Mouse (Mus musculus) embryonic stem cell, embryonic (primary cell): ENCODE measurements around the gene Rpap1.

Experiments used
- CTCF ChIA-PET, 4 experiments: fragments of 300-600 bp in 2 of 4; fragments of 350-600 bp in 2 of 4; sonication (Branson Sonifier 250); formaldehyde crosslinking; loops; one replicate each; lab custom pipeline; 2022; ENCODE audit warnings: inconsistent platforms in 2 of 4; lab: Charles Lee
- POLR2A ChIA-PET, 4 experiments: fragments of 300-600 bp in 2 of 4; fragments of 350-600 bp in 2 of 4; sonication (Branson Sonifier 250); formaldehyde crosslinking; loops; one replicate each; lab custom pipeline; 2022; ENCODE audit warnings: antibody characterized with exemption in 4 of 4, inconsistent platforms in 1 of 4; lab: Charles Lee

The Rpap1 gene

DNA sequence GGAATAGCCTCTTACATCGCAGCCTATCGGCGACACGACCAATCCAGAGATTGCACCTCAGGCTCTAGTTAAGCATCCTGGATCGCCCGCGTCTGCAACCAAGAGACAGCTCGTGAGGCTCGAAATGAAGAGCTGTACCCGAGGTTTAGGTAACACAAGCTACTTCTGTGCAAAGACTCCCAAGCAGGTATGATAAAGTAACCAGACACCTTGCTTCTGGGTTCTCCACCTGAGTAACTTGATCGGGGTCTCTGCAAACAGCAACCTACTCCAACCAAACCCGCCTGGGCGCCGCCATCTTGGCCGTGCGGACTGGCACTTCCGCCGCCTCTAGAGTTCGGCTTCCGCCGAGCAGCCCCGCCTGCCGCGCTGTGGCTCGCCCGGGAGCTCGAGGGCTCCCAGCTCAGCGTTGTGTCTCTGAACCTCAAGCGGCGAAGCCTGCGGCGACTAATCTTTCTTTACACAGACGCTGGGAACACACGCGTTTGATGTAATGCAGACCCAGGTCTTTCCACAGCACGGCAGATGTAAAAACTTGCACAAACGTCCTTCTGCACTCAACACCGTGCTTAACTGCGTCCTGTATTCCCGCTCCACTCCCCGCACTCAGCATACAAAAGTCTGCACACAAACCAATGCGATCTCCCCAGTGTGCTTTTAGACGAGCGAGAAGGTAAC lies at the start of gene Rpap1:
Gene Rpap1 (minus strand): TSS at position 332 of the 678 bp plus-strand sequence.
- ChIA-PET CTCF (interaction anchor here (0.5 to 1.3 kb wide), 10 partner anchors 10 to 461 kb away, joined by 3 to 6 read pairs (median 3); partner anchors contain the start of gene Tyro3 (in 1 of the 4)), POLR2A (interaction anchor here (0.6 to 3.2 kb wide), 67 partner anchors 9 to 381 kb away, joined by 3 to 49 read pairs (median 4); partner anchors contain the start of genes Mga (in 3 of the 4), Ino80 (in 1 of the 4), Ltk (in 1 of the 4) and Mapkbp1 (in 1 of the 4))

DNA sequence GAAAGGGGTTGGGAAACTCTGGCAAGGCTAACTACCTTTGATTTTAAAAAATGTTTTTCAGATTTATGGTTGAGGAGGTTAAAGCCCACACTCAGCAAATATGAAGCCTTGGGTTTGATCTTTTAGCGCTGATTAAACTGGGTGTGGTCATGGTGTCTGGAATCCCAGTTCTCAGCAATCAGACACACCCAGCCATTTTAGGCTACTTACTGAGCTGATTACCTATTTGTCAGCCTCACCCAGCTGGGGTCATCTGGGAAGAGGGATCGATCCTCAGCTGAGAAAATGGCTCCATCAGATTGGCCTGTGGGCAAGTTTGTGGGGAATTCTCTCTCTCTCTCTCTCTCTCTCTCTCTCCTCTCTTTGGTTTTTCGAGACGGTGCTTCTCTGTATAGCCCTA lies 46.9 kb upstream of the Rpap1 start:
- CTCF ChIA-PET = interaction anchor here in 2 of 4 experiments (0.6 to 1.0 kb wide), 3 partner anchors 13 to 251 kb away, joined by 3 read pairs; no protein-coding TSS in a partner anchor
- POLR2A ChIA-PET = interaction anchor here in 3 of 4 experiments (0.5 to 2.4 kb wide), 14 partner anchors 15 to 62 kb away, joined by 3 to 8 read pairs (median 4); partner anchors contain the start of gene Mga (in 1 of the 3)

DNA sequence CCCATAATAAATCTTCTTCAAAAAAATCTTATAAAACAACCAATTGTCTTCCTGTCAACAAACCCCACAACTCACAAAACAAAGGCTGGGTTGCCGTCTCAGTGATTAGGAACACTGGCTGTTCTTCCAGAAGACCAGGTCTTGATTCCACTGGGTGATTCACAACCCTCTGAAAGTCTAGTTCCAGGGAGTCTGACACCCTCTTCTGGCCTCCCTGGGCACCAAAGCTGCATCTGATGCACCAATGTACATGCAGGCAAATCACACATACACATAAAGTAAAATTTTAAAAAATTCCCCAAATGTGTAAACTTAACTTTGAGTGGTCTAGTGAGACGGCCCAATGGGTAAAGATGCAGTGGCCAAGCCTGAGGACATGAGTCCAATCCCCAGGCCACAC lies 43.2 kb upstream of the Rpap1 start:
- CTCF ChIA-PET = no interaction called here
- POLR2A ChIA-PET = interaction anchor here in 1 of 4 experiments (0.7 to 1.2 kb wide), 2 partner anchors 30 to 39 kb away, joined by 3 to 4 read pairs; no protein-coding TSS in a partner anchor

DNA sequence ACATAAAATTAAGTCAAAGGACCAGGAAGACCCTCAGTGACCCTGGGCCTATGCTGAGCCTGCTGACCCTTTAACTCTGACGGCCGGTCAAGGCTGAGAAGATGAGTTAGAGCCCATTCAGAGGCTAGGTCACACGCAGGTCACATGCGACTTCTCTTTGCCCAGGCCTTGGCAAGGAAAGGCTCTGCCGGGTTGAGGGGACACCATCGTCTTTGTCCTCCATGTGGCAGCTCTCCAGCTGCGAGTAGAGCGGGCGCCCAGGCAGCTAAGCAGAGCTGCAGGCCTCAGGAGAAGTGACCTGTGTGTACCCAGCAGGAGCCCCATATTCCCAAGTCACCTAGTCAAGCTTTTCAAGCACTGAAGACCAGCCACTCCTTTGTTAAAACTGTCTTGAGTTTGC lies 33.8 kb upstream of the Rpap1 start:
- ChIA-PET CTCF (interaction anchor here in 1 of 4 experiments (0.6 to 0.7 kb wide), 2 partner anchors 13 to 16 kb away, joined by 3 to 4 read pairs; no protein-coding TSS in a partner anchor), POLR2A (interaction anchor here in 3 of 4 experiments (0.6 to 1.3 kb wide), 4 partner anchors 11 to 36 kb away, joined by 3 to 4 read pairs (median 3); no protein-coding TSS in a partner anchor)

DNA sequence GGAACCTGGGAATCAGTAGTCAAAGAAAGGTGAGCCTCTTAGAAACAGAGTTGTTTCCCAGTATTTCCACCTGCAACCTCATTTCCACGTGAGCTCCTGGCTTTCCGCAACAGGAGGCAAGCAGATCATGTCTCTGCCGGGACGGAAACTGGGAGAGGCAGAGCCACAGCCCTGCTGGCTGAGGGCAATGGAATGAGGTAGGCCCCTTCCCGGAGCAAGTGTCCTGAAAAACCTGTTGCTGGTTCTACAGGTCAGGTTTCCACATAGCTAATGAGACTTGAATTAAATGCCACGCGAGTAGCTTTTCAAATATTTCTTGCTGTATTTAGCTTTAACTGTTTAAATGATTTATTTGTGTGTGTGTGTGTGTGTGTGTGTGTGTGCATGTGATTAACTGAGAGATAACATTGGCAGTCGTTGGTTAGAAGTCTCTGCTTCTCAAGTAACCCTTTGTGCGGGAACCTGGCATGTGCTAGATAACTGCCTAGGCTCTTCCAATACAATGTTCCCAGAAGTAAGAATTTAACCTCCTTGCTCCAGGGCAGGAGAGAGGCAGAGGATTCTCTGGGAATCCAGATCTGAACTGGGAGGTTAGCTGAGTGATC lies 31.4 kb upstream of the Rpap1 start:
- CTCF ChIA-PET = interaction anchor here in 2 of 4 experiments (0.7 to 0.8 kb wide), 2 partner anchors 27 to 39 kb away, joined by 3 read pairs; no protein-coding TSS in a partner anchor
- POLR2A ChIA-PET = interaction anchor here (0.6 to 3.4 kb wide), 33 partner anchors 9 to 154 kb away, joined by 3 to 26 read pairs (median 4); partner anchors contain the start of genes Mapkbp1 (in 1 of the 4) and Tyro3 (in 1 of the 4)

DNA sequence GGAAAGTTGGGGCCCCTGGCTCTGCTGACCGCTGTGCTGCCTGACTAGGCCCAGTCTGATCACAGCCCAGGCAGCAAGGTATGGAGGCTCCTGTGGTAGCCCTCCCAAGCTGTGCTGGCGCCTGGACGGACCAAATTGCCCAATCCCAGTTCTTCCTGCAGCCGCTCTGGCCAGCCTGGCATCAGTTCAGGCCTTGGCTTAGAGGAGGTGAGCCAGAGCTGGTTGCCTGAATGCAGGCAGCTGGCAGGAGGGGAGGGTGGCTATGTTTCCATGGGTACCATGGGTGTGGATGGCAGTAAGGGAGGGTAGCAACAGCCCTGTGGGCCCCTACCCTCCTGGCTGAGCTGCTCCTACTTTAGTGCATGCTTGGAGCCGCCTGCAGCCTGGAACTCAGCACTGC lies 29.7 kb upstream of the Rpap1 start:
- CTCF ChIA-PET = interaction anchor here in 1 of 4 experiments (1.4 kb wide), 1 partner anchor 19 kb away, joined by 3 read pairs; no protein-coding TSS in a partner anchor
- POLR2A ChIA-PET = interaction anchor here in 2 of 4 experiments (0.7 to 3.4 kb wide), 14 partner anchors 8 to 109 kb away, joined by 3 to 26 read pairs (median 5); no protein-coding TSS in a partner anchor

DNA sequence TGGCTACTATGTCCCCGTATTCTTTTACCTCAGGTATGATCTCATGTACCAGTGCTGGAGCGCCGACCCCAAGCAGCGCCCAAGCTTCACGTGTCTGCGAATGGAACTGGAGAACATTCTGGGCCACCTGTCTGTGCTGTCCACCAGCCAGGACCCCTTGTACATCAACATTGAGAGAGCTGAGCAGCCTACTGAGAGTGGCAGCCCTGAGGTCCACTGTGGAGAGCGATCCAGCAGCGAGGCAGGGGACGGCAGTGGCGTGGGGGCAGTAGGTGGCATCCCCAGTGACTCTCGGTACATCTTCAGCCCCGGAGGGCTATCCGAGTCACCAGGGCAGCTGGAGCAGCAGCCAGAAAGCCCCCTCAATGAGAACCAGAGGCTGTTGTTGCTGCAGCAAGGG lies 29.3 kb upstream of the Rpap1 start:
- CTCF ChIA-PET = interaction anchor here in 1 of 4 experiments (0.7 kb wide), 1 partner anchor 26 kb away, joined by 3 read pairs; no protein-coding TSS in a partner anchor
- POLR2A ChIA-PET = interaction anchor here in 2 of 4 experiments (0.6 to 3.4 kb wide), 10 partner anchors 11 to 578 kb away, joined by 3 to 26 read pairs (median 6); no protein-coding TSS in a partner anchor

DNA sequence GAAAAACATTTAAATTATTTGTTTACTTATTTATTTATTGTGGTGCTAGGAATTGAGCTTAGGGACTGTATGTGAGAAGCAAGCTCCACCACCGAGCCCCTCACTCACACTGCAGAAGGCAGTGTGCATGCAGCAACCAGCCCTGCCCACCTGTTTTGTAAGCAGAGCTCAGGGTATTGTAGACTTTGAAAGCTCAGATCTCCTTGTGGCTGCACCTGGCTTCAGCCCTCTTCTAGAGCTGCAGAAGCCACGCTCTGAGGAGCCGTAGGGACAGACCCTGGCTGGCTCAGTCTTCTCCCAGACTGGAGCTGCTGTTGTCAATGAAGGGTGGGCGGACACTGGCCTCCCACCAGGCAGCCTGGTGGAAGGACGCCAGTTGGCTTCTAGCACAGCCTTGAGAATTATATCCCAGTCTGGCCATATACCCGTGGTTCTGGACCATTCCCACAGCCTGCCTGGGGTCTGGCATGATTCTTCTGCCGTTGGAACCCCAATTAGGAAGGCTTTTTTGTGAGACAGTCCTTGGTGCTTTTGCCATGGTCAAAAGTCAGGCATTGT lies 27.1 kb upstream of the Rpap1 start:
- POLR2A ChIA-PET = interaction anchor here in 3 of 4 experiments (0.6 to 8.4 kb wide), 15 partner anchors 11 to 78 kb away, joined by 3 to 63 read pairs (median 3); partner anchors contain the start of genes Ltk (in 1 of the 3), Rpap1 (in 1 of the 3) and Tyro3 (in 1 of the 3)
- CTCF ChIA-PET = interaction anchor here in 3 of 4 experiments (0.6 to 1.7 kb wide), 5 partner anchors 12 to 1667 kb away, joined by 3 to 4 read pairs (median 3); no protein-coding TSS in a partner anchor

DNA sequence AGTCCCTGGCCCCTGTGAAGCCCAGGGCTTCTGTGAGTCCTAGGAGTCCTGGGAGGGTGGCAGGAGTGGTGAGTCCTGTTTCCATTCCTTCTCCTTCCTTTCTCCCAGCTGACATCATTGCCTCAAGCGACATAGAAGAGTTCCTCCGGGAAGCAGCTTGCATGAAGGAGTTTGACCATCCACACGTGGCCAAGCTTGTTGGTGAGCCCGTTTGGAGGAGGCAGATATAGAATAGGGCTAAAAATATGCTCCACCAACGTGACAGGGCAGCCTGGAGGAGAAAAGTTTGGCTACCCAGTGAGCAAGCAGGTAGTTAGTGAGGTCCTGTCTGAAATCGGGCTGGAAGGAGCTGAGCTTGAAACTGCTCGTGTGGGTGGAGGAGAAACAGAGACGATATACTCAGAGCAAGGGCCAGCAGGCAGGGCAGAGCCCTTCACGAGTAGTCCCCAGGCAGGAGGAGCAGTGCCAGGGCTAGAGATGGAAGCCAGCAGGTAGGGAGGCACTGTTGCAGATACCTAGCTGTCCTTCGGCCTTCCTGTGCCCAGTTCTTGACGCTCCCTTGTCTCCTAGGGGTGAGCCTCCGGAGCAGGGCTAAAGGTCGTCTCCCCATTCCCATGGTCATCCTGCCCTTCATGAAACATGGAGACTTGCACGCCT lies 24.3 kb upstream of the Rpap1 start:
- CTCF ChIA-PET = no interaction called here
- POLR2A ChIA-PET = interaction anchor here in 3 of 4 experiments (0.5 to 8.4 kb wide), 12 partner anchors 7 to 242 kb away, joined by 3 to 63 read pairs (median 4); partner anchors contain the start of genes Rpap1 (in 1 of the 3) and Tyro3 (in 1 of the 3)

DNA sequence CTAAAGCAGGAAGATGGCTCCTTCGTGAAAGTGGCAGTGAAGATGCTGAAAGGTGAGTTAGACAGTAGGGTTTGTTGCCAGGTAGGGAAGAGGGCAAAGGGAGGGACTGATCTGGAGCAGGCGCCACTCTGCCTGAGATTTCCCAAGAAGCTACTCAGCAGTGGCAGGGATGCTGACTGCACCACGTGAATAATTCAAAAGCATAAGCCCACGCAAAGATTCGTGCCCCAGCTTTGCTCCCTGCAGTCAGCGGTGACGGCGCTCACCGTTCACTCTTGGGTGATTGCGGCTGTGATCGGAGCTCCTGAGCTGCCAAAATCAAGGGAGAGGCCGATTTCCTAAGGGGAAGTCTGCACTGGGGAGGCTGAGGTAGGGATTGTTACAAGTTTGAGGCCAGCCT lies 23.6 kb upstream of the Rpap1 start:
- ChIA-PET CTCF (no interaction called here), POLR2A (interaction anchor here in 3 of 4 experiments (0.6 to 8.4 kb wide), 11 partner anchors 8 to 36 kb away, joined by 3 to 63 read pairs (median 3); partner anchors contain the start of gene Tyro3 (in 1 of the 3))

DNA sequence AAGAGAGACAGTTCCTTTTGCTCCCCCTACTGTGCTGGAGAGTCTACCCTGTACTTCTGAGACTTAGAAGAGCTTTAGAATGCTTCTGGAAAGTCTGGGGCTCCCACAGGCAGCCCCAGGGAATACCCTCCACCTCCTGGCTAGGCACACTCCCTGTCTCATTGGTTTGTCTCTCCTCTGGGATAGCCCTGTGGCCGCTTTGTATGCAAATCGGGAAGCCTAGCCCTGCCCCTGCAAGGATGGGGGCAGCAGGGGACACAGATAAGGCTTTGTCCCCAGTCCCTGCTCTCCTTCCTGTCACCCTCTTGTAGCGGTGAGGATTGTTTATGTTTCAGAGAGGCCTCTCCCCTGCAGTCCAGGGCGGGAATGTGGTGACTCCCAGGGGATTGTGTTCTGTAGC lies 21.5 kb upstream of the Rpap1 start:
- POLR2A ChIA-PET = interaction anchor here in 3 of 4 experiments (0.5 to 8.4 kb wide), 11 partner anchors 8 to 131 kb away, joined by 3 to 63 read pairs (median 4); partner anchors contain the start of genes Rpap1 (in 1 of the 3) and Tyro3 (in 1 of the 3)
- CTCF ChIA-PET = interaction anchor here in 2 of 4 experiments (0.5 to 1.0 kb wide), 4 partner anchors 10 to 260 kb away, joined by 3 read pairs; no protein-coding TSS in a partner anchor

DNA sequence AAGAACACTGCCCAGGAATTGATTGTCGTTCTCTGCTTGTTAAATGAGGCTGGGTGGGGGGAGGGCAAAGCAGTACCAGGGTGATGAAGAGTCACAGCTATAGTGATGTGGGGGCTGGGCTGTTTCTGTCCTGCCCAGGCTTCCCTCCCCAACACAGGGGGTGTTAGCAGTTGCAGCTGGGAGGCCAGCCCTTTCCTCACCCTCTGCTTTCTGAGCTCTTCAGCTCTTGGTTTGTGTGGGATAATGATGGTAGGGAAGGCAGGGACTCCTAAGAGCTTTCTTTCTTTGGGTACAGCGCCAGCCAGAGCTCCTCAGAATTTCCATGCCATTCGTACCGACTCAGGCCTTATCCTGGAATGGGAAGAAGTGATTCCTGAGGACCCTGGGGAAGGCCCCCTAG lies 21.1 kb upstream of the Rpap1 start:
- ChIA-PET POLR2A (interaction anchor here in 3 of 4 experiments (0.5 to 8.4 kb wide), 15 partner anchors 8 to 164 kb away, joined by 3 to 63 read pairs (median 3); partner anchors contain the start of genes Rpap1 (in 2 of the 3), Mapkbp1 (in 1 of the 3) and Tyro3 (in 1 of the 3)), CTCF (interaction anchor here in 2 of 4 experiments (0.6 to 1.0 kb wide), 2 partner anchors 10 to 134 kb away, joined by 3 read pairs; no protein-coding TSS in a partner anchor)

DNA sequence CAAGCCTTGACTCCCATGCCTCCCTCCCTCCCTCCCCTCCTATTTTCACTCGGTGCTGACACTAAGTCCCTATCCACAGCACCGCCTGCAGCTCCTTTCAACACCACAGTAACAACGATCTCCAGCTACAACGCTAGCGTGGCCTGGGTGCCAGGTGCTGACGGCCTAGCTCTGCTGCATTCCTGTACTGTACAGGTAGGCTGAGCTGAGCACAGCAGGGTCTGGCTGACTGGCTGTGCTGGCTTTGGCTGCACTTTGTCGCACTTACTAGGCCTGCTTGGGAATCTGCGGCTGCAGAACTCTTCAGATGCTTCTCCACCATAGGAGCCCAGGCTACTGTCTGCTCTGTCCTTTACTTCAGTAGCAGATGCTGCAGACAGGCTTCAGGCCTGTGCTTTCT lies 18.2 kb upstream of the Rpap1 start:
- POLR2A ChIA-PET = interaction anchor here in 3 of 4 experiments (1.1 to 2.0 kb wide), 6 partner anchors 13 to 18 kb away, joined by 3 to 6 read pairs (median 4); partner anchors contain the start of gene Rpap1 (in 1 of the 3)
- CTCF ChIA-PET = interaction anchor here in 2 of 4 experiments (0.7 to 1.0 kb wide), 2 partner anchors 16 to 214 kb away, joined by 3 to 4 read pairs; no protein-coding TSS in a partner anchor

DNA sequence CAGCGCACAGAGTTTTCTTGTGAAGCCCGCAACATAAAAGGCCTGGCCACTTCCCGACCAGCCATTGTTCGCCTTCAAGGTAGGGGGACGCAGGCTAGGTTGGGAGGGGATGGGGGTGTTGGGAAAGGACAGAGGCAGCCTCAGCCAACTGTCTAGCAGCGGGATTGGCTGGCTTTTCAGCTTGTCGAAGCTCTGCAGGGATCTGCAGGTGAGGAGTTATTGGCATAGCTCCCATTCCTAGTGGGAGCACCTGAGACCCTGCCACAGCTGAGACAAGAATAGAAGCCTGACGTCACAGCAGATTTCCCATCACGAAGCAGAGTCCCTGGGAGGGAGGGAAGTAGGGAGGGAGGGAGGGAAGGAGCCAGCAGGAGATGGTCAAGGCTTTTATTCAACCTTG lies 17.4 kb upstream of the Rpap1 start:
- POLR2A ChIA-PET = interaction anchor here in 2 of 4 experiments (0.6 to 2.7 kb wide), 10 partner anchors 8 to 164 kb away, joined by 3 to 33 read pairs (median 5); partner anchors contain the start of gene Itpka (in 1 of the 2)
- CTCF ChIA-PET = interaction anchor here in 1 of 4 experiments (0.5 kb wide), 1 partner anchor 475 kb away, joined by 3 read pairs; no protein-coding TSS in a partner anchor

DNA sequence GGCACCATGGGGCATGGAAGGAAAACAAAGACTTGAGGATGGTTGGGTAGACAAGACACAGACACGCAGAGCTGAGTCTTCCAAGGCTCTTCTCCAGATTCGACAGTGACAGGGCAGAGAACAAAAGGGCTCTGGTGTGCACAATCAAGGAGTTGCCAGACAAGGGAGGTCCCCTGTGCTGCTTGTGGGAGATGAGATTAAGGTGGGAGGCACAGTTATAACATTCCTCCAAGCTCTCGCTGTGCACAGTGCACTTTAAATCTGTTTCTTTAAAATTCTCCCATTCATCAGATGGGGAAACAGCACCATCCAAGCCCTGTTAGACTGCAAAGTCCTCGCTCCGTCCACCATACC lies 16.9 kb upstream of the Rpap1 start:
- POLR2A ChIA-PET = interaction anchor here in 3 of 4 experiments (0.6 to 2.7 kb wide), 14 partner anchors 9 to 164 kb away, joined by 3 to 33 read pairs (median 4); partner anchors contain the start of gene Itpka (in 1 of the 3)
- CTCF ChIA-PET = interaction anchor here in 2 of 4 experiments (0.5 to 1.5 kb wide), 3 partner anchors 207 to 477 kb away, joined by 3 to 5 read pairs (median 3); no protein-coding TSS in a partner anchor
